Mouse (Mus musculus): ENCODE measurements around the gene Art3. TPM values are rescaled to one million over a fixed set of nuclear protein-coding genes. Genes with fewer than 3 reads are reported as not detected.
A peak's percentile ranks its signal among the peaks of the same experiment; 100 is the strongest.

The Art3 gene
- polyA plus RNA-seq, 1 experiment from 2014 or later, result 37.5 TPM

DNA sequence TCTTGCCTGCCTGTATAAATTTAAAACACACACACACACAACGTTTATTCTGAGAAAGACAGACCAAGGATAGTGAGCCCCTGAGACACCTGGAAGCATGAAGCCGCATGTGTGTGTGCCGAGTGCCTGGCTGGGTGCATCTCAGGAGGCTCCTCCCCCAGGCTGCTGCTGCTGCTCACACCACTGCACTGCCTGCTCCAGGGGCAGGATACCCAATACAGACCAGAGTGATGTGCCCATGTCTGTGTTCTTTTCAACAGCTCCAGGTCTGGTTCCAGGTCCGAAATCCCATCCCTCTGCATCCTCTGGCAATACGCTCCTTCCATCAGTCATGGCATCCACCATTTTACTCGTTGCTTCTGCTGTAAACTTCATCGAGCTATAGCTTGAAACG lies 82.4 kb downstream of the Art3 start:
- no peak overlapping the region for H3K4me3 ChIP-seq
- no peak for ATAC-seq (ENCODE audit: insufficient number of reproducible peaks, low FRiP score)
- 79% methylated on average over 8 of the region's 8 CpGs for WGBS

DNA sequence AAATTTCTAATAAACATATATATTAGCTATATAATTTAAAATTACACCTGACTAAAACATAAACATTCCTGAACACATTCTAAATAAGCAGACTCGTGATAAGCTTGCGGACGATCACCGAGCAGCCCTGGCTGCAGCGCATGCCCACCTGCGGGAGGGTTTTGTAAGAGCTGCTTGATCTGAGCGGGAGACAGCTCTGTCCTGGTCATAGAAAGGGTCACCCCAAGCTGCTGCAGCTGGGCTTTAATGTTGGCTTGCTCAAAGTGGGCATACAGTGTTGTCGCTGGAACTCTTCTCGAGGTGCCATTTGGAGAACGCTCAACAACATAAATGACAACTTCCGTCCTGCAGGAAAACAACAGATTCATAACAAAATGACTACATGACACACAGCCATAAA lies 92.5 kb downstream of the Art3 start:
- 94% methylated on average over 11 of the region's 11 CpGs for WGBS

More for the DNA sequence above, 82.4 kb downstream of the Art3 start:
- H3K36me3 ChIP-seq, result peaks cover 42% of the 10 kb centered on the region
- no peak overlapping the region for H3K4me2 ChIP-seq
- H3K27me3 ChIP-seq (replicated peaks), result no peaks in the 10 kb centered on the region
- peaks cover 12% of the 10 kb centered on the region; the same call in 1 of the 2 replicates for H3K4me1 ChIP-seq (replicated peaks)
- H3K9ac ChIP-seq, result no peak overlapping the region
- no peaks in the 10 kb centered on the region for H3K9me3 ChIP-seq (replicated peaks)
- H3K27ac ChIP-seq (ENCODE audit: poor library complexity, severe bottlenecking), result no peak overlapping the region

GRCm38 (mm10) chr5:92430723-92431122 lies 99.1 kb downstream of the Art3 start:
- 89% methylated on average over 5 of the region's 5 CpGs for WGBS
- Histone ChIP-seq H3K4me3 (no peak overlapping the region), H3K27ac (ENCODE audit: poor library complexity, severe bottlenecking) (no peak overlapping the region), H3K4me2 (no peak overlapping the region), H3K4me1 (replicated peaks) (peaks cover 7% of the 10 kb centered on the region; the same call in 1 of the 2 replicates), H3K27me3 (replicated peaks) (no peaks in the 10 kb centered on the region), H3K36me3 (peaks cover 38% of the 10 kb centered on the region), H3K9ac (no peak overlapping the region), H3K9me3 (replicated peaks) (no peaks in the 10 kb centered on the region)
- ATAC-seq (ENCODE audit: insufficient number of reproducible peaks, low FRiP score), result no peak

More for the DNA sequence above, 92.5 kb downstream of the Art3 start:
- H3K9me3 ChIP-seq (replicated peaks), result no peaks in the 10 kb centered on the region
- peaks cover 83% of the 10 kb centered on the region for H3K36me3 ChIP-seq
- H3K27ac ChIP-seq (ENCODE audit: poor library complexity, severe bottlenecking), result no peak overlapping the region
- no peak overlapping the region for H3K4me3 ChIP-seq
- no peak overlapping the region for H3K9ac ChIP-seq
- H3K4me1 ChIP-seq (replicated peaks), result no peaks in the 10 kb centered on the region
- H3K4me2 ChIP-seq, result no peak overlapping the region
- no peaks in the 10 kb centered on the region for H3K27me3 ChIP-seq (replicated peaks)
- ATAC-seq (ENCODE audit: insufficient number of reproducible peaks, low FRiP score), result no peak

- Histone ChIP-seq H3K9me3 (replicated peaks) (no peaks in the 10 kb centered on the region), H3K36me3 (peaks cover 35% of the 10 kb centered on the region), H3K27ac (ENCODE audit: poor library complexity, severe bottlenecking) (no peak overlapping the region), H3K9ac (no peak overlapping the region), H3K4me3 (no peak overlapping the region), H3K27me3 (replicated peaks) (no peaks in the 10 kb centered on the region), H3K4me1 (replicated peaks) (peaks cover 7% of the 10 kb centered on the region; the same call in 1 of the 2 replicates), H3K4me2 (no peak overlapping the region)
- ATAC-seq (ENCODE audit: insufficient number of reproducible peaks, low FRiP score), result no peak
- 88% methylated on average over 7 of the region's 7 CpGs for WGBS
Observed at GRCm38 (mm10) chr5:92431611-92432010, 100.0 kb downstream of the Art3 start.

DNA sequence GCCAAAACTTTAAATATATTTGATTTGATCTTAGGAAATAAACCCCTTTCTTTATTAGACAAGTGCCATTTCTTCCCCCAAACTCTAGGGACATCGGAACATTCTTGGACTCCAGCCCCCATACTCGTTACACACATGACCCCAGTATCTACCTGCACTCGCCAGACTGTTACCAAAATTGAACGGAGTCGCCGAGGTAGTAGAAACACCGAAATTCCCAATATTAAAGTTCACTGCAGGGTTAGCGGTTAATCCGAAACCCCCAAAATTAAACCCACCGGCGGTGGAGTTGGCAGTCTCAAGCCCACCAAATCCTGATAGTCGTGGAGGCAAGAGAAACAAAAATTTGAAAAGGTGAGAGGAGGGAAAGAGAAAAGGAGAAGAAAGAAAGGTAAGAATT lies 102.4 kb downstream of the Art3 start:
- Histone ChIP-seq H3K4me3 (peak overlapping the region; percentile 92), H3K4me1 (replicated peaks) (peaks cover 7% of the 10 kb centered on the region; the same call in 1 of the 2 replicates), H3K9me3 (replicated peaks) (no peaks in the 10 kb centered on the region), H3K27me3 (replicated peaks) (no peaks in the 10 kb centered on the region), H3K27ac (ENCODE audit: poor library complexity, severe bottlenecking) (no peak overlapping the region), H3K36me3 (peaks cover 12% of the 10 kb centered on the region), H3K4me2 (peak overlapping the region; percentile 73), H3K9ac (peak overlapping the region; percentile 90)
- 1% methylated on average over 12 of the region's 12 CpGs for WGBS
- no peak for ATAC-seq (ENCODE audit: insufficient number of reproducible peaks, low FRiP score)

DNA sequence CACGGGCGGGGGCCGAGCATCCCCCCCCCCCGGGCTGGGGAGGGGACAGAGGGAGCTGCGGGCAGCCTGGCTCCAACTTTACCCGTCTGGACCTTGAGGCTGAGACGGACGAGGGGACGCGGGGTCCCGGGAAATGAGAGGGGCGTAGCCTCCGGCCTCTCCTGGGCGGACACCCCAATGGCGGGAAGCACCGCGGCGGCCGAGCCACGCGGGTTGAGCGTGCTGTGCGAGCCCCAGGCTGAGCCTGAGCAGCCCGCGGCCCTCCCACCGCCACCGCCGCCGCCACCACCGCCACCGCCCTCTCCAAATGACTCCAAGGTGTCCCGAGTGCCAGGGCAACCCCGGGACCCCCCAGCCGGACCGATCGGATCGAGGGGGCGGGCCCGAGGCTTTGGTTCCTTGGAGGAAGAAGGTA lies 103.0 kb downstream of the Art3 start:
- Histone ChIP-seq H3K9me3 (replicated peaks) (no peaks in the 10 kb centered on the region), H3K27ac (ENCODE audit: poor library complexity, severe bottlenecking) (peak overlapping the region; percentile 80), H3K4me3 (peak overlapping the region; percentile 92), H3K36me3 (peaks cover 9% of the 10 kb centered on the region; the same call in 1 of the 2 replicates), H3K9ac (peak overlapping the region; percentile 90), H3K4me1 (replicated peaks) (peaks cover 7% of the 10 kb centered on the region; the same call in 1 of the 2 replicates), H3K4me2 (peak overlapping the region; percentile 73), H3K27me3 (replicated peaks) (no peaks in the 10 kb centered on the region)
- WGBS, result under 1% methylated on average over 38 of the region's 39 CpGs
- ATAC-seq (ENCODE audit: insufficient number of reproducible peaks, low FRiP score), result peak; percentile 80

DNA sequence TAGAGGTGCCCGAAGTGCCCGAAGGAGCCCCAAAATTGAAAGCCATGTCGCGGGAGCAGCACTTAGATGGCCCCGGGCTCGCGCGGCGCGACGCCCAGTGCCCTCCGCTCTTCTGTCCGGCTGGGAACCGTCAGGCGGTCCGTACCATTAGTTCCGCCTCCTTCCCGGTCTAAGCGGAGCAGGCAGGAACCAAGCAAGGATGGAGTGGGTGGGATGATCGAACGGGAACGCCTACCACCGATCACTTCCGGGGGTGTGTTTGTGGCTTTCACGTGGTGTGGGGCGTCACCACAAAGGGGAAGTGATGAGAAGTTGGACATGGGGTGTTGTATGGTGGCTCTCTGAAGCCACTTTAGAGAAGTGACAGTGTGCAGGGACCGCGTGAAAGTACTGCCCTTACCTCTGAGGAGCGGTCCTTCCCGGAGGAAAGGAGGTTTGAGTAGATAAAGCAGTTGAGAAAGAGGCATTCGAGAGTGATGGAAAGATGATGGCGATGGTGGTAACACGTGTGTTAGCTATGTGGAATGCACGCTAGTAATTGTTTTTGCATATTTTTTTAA lies 103.5 kb downstream of the Art3 start, which contains the start of gene Nup54:
Gene Nup54 (minus strand): TSS at position 195 of the 560 bp plus-strand sequence.
- no peaks in the 10 kb centered on the region for H3K27me3 ChIP-seq (replicated peaks)
- peak within 1 kb of the TSS; percentile 80 for H3K27ac ChIP-seq (ENCODE audit: poor library complexity, severe bottlenecking)
- ATAC-seq (ENCODE audit: insufficient number of reproducible peaks, low FRiP score), result peak; percentile 98
- H3K36me3 ChIP-seq, result peaks cover 8% of the 10 kb centered on the region; the same call in 1 of the 2 replicates
- WGBS, result under 1% methylated on average over 34 of the region's 34 CpGs
- H3K4me3 ChIP-seq, result peak within 1 kb of the TSS; percentile 92
- peak within 1 kb of the TSS; percentile 90 for H3K9ac ChIP-seq
- H3K9me3 ChIP-seq (replicated peaks), result no peaks in the 10 kb centered on the region
- H3K4me1 ChIP-seq (replicated peaks), result peaks cover 7% of the 10 kb centered on the region; the same call in 1 of the 2 replicates
- H3K4me2 ChIP-seq, result peak within 1 kb of the TSS; percentile 73

DNA sequence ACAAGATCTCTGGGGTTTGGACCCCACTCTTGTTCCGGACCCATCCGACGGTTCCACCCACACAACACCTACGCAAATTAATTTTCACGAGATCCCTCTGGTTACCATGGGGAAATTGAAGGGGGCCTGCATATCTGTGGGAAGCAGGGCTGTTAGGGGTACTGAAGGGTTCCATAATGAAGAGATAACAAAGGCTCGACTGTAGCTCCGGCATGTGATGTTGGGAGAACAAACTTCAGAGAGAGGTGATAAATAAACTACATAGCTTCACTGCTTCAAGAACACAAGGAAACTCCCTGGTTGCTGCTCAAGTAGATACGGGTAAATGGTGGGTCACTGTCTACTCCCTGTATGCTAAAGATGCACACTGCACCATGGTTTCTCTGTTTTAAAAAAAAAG lies 106.9 kb downstream of the Art3 start:
- 73% methylated on average over 8 of the region's 8 CpGs for WGBS
- Histone ChIP-seq H3K27ac (ENCODE audit: poor library complexity, severe bottlenecking) (no peak overlapping the region), H3K27me3 (replicated peaks) (no peaks in the 10 kb centered on the region), H3K9ac (no peak overlapping the region), H3K4me2 (no peak overlapping the region), H3K9me3 (replicated peaks) (no peaks in the 10 kb centered on the region), H3K36me3 (no peaks in the 10 kb centered on the region), H3K4me3 (no peak overlapping the region), H3K4me1 (replicated peaks) (peaks cover 24% of the 10 kb centered on the region)
- no peak for ATAC-seq (ENCODE audit: insufficient number of reproducible peaks, low FRiP score)

- ATAC-seq (ENCODE audit: insufficient number of reproducible peaks, low FRiP score), result no peak
- Histone ChIP-seq H3K36me3 (peaks cover 19% of the 10 kb centered on the region), H3K4me2 (peak overlapping the region; percentile 6; the same call in 1 of the 2 replicates), H3K4me3 (no peak overlapping the region), H3K27me3 (replicated peaks) (no peaks in the 10 kb centered on the region), H3K9me3 (replicated peaks) (no peaks in the 10 kb centered on the region), H3K4me1 (replicated peaks) (peaks cover 22% of the 10 kb centered on the region), H3K9ac (no peak overlapping the region), H3K27ac (ENCODE audit: poor library complexity, severe bottlenecking) (peak overlapping the region; percentile 32; the same call in 1 of the 2 replicates)
- 47% methylated on average over 5 of the region's 5 CpGs for WGBS
Observed at GRCm38 (mm10) chr5:92441494-92441893, 109.9 kb downstream of the Art3 start.

GRCm38 (mm10) chr5:92442914-92443313 lies 111.3 kb downstream of the Art3 start:
- Histone ChIP-seq H3K9me3 (replicated peaks) (no peaks in the 10 kb centered on the region), H3K36me3 (peaks cover 33% of the 10 kb centered on the region), H3K9ac (0 out of 2 replicates have a peak overlapping the region, but pooled peaks have one; percentile 47), H3K4me2 (peak overlapping the region; percentile 30; the same call in 1 of the 2 replicates), H3K27ac (ENCODE audit: poor library complexity, severe bottlenecking) (peak overlapping the region; percentile 79), H3K4me3 (no peak overlapping the region), H3K4me1 (replicated peaks) (peaks cover 25% of the 10 kb centered on the region), H3K27me3 (replicated peaks) (no peaks in the 10 kb centered on the region)
- 0 out of 2 replicates have a peak, but pooled peaks have one; percentile 56 for ATAC-seq (ENCODE audit: insufficient number of reproducible peaks, low FRiP score)
- WGBS, result 13% methylated on average over 7 of the region's 7 CpGs

DNA sequence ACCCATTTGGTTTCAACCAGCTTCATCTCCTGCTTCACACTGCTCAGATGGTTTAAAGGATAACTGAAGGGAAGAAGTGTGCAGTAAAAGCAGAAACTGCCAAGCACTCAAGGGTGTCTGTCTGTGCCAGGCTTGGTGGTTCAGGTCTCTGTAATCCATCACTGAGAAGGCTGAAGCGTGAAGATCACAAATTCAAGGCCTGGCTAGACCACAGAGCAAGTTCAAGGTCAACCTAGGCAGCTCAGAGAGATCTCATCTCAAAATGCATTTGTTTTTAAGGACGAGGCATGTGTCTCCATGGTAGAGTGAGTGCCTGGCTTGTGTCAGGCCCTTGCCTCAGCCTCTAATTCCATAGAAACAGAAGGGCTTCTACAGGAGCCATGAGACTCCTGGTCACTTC lies 113.4 kb downstream of the Art3 start:
- Histone ChIP-seq H3K36me3 (peaks cover 53% of the 10 kb centered on the region), H3K27ac (ENCODE audit: poor library complexity, severe bottlenecking) (no peak overlapping the region), H3K4me3 (no peak overlapping the region), H3K27me3 (replicated peaks) (no peaks in the 10 kb centered on the region), H3K9ac (no peak overlapping the region), H3K9me3 (replicated peaks) (no peaks in the 10 kb centered on the region), H3K4me1 (replicated peaks) (peaks cover 36% of the 10 kb centered on the region), H3K4me2 (no peak overlapping the region)
- WGBS, result 67% methylated on average over 2 of the region's 2 CpGs
- no peak for ATAC-seq (ENCODE audit: insufficient number of reproducible peaks, low FRiP score)

All from heart, embryonic 12.5 days (tissue).